Mouse (Mus musculus) embryonic fibroblast, embryonic 13.5 days (primary cell): Measurements from ENCODE around the gene Hexa.

Source experiments
- CTCF ChIP-seq: IDR thresholded peaks from 2 replicates; pipeline ENCODE4 v1.5.1; 2011; ENCODE audit warnings: mild to moderate bottlenecking, control low read depth, low read length, moderate library complexity, borderline replicate concordance; ENCODE audit not compliant: insufficient read depth
- POLR2A ChIP-seq: IDR thresholded peaks from 2 replicates; pipeline ENCODE4 v1.6.1; 2011; ENCODE audit warnings: low read depth, mild to moderate bottlenecking, control low read depth, low read length, moderate library complexity

DNA sequence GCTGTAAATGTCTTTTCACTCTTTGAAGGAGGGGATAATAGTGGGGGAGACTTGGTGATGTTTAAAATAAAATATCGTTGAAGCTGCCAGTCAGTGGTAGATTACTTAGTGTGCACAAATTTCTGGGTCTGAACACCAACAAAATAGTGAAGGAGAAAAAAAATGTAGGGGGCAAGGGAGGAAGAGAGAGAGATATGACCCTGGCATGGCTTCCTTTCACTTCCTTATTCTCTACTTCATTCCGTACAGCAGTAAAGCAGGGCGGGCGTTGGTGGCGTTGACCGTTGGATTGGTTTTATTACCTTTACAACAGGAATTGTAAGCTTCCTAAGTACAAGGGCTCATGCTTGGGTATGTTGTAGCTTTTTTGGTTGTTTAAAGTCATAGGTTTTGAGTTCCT is 2.3 kb downstream of the Hexa start:
- TF ChIP-seq CTCF (no peak), POLR2A (no peak)
